Mouse (Mus musculus) embryonic stem cell, embryonic (primary cell): ENCODE results near the gene Ctcfl.

ENCODE experiments used
- CTCF ChIA-PET, 4 experiments: fragments of 300-600 bp in 2 of 4; fragments of 350-600 bp in 2 of 4; sonication (Branson Sonifier 250); formaldehyde crosslinking; loops; one replicate each; lab custom pipeline; 2022; ENCODE audit warnings: inconsistent platforms in 2 of 4; lab: Charles Lee
- POLR2A ChIA-PET, 4 experiments: fragments of 300-600 bp in 2 of 4; fragments of 350-600 bp in 2 of 4; sonication (Branson Sonifier 250); formaldehyde crosslinking; loops; one replicate each; lab custom pipeline; 2022; ENCODE audit warnings: antibody characterized with exemption in 4 of 4, inconsistent platforms in 1 of 4; lab: Charles Lee

Gene Ctcfl

GRCm38 (mm10) chr2:173108509-173109190 lies 10.7 kb downstream of the Ctcfl start:
- ChIA-PET POLR2A (interaction anchor here in 1 of 4 experiments (0.9 to 1.1 kb wide), 2 partner anchors 33 to 74 kb away, joined by 3 read pairs; no protein-coding TSS in a partner anchor), CTCF (interaction anchor here (0.6 to 8.0 kb wide), 27 partner anchors 9 to 453 kb away, joined by 3 to 87 read pairs (median 4); partner anchors contain the start of gene Zbp1 (in 1 of the 4))

DNA sequence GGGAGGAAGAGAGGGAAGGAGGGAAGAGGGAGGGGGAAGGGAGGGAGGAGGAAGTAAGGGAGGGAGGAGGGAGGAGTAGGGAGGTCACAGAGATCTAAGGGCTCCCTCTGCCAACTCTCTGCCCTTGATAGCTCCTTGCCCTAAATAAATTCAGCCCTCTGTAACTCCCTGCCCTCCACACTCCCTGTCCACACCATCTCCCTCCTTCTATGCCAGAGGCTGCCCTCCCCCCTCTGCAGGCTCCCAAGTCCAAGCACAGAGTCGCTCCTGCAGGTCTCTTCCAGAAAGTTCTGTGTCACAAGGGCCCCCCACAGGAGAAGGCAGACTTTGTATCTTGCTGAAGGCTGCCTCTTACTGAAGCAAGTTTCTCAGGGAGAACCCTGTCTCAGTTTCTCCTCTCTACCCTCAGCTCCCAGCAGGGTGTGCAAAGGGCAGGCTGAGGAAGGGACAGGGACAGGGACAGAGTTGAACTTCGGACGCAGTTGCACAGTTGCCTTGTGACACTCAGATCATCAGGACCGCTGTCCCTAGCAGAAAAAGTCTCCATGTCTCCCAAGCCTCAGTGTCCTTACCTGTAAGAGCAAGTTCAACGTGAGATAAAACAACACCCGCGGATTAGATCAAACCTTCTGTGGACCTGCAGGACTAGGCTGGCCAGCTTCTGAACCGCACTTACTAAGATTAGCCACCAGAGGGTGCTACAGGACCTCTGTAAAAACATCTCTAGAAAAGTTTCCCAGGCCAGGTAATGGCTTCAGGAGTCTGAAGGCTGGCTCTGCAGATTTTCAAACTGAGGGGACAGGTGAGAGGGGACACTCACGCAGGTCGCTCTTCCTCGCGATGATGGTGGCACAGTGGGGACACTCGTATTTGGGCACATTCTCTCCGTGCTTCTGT lies 12.2 kb downstream of the Ctcfl start:
- ChIA-PET CTCF (interaction anchor here (0.5 to 8.0 kb wide), 50 partner anchors 9 to 1294 kb away, joined by 3 to 87 read pairs (median 4); partner anchors contain the start of gene Spo11 (in 1 of the 4)), POLR2A (interaction anchor here in 3 of 4 experiments (0.5 to 0.9 kb wide), 4 partner anchors 14 to 1100 kb away, joined by 3 read pairs; no protein-coding TSS in a partner anchor)

- ChIA-PET POLR2A (interaction anchor here in 2 of 4 experiments (0.6 to 1.0 kb wide), 3 partner anchors 13 to 163 kb away, joined by 3 to 4 read pairs (median 3); no protein-coding TSS in a partner anchor), CTCF (interaction anchor here (0.6 to 8.0 kb wide), 24 partner anchors 9 to 459 kb away, joined by 3 to 87 read pairs (median 4); no protein-coding TSS in a partner anchor)
Measured at GRCm38 (mm10) chr2:173106409-173106808, 12.9 kb downstream of the Ctcfl start.

GRCm38 (mm10) chr2:173097337-173097736 lies 22.0 kb downstream of the Ctcfl start:
- CTCF ChIA-PET: interaction anchor here (0.6 to 1.8 kb wide), 43 partner anchors 9 to 592 kb away, joined by 3 to 14 read pairs (median 4); partner anchors contain the start of genes Rbm38 (in 2 of the 4) and Zbp1 (in 1 of the 4)

DNA sequence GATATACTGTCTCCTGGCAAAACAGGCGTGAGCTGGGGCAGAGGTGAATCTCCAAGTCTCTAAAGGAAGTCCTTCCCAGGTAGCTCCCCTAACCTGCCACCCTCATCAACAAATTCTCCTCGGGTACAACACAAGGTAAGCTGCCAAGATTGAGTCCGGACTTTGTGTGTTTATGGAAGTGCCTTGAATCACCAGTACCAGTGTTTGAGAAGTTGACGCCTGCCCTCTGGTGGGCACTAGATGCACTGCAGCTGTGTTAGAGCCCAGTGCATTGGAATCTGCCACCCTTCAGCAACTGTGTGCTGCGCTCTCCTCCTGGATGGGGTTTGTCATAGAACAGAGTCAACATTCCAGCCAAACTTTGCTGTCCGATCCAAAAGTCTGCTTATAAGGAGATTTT lies 29.9 kb downstream of the Ctcfl start:
- ChIA-PET CTCF (interaction anchor here (0.5 to 2.9 kb wide), 45 partner anchors 9 to 1671 kb away, joined by 3 to 22 read pairs (median 4); partner anchors contain the start of genes Edn3 (in 1 of the 4) and Rbm38 (in 1 of the 4)), POLR2A (interaction anchor here in 2 of 4 experiments (0.6 to 1.2 kb wide), 6 partner anchors 32 to 1247 kb away, joined by 3 to 4 read pairs (median 3); partner anchors contain the start of gene Rbm38 (in 1 of the 2))

More at GRCm38 (mm10) chr2:173097337-173097736, 22.0 kb downstream of the Ctcfl start:
- POLR2A ChIA-PET: interaction anchor here in 2 of 4 experiments (1.2 to 1.6 kb wide), 3 partner anchors 12 to 112 kb away, joined by 3 read pairs; no protein-coding TSS in a partner anchor

GRCm38 (mm10) chr2:173087405-173087804 lies 31.9 kb downstream of the Ctcfl start:
- POLR2A ChIA-PET: interaction anchor here in 1 of 4 experiments (0.9 kb wide), 1 partner anchor 66 kb away, joined by 4 read pairs; no protein-coding TSS in a partner anchor
- CTCF ChIA-PET: interaction anchor here (0.7 to 3.1 kb wide), 5 partner anchors 9 to 256 kb away, joined by 3 to 11 read pairs (median 6); no protein-coding TSS in a partner anchor

DNA sequence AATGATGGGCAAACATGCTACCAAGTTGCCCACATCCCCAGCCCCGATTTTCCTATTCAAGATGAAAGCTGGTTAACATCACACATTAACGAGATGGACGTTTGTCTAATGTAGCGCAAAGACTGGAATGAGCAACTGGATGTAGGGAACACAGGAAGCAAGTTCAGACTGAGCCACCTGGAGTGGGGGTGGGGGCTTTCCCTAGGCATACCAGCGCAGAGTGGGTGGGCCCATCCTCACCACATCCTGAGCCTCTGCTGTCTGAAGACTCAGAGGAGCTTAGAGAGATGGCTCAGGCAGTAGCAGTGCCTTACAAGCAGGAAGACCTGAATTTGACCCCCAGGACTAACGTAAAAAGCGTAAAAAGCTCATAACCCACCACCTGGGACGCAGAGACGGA lies 33.6 kb downstream of the Ctcfl start:
- ChIA-PET CTCF (interaction anchor here in 2 of 4 experiments (0.6 to 3.1 kb wide), 9 partner anchors 22 to 1136 kb away, joined by 3 to 11 read pairs (median 4); no protein-coding TSS in a partner anchor), POLR2A (interaction anchor here in 3 of 4 experiments (0.7 to 1.5 kb wide), 6 partner anchors 11 to 282 kb away, joined by 3 to 5 read pairs (median 3); no protein-coding TSS in a partner anchor)

DNA sequence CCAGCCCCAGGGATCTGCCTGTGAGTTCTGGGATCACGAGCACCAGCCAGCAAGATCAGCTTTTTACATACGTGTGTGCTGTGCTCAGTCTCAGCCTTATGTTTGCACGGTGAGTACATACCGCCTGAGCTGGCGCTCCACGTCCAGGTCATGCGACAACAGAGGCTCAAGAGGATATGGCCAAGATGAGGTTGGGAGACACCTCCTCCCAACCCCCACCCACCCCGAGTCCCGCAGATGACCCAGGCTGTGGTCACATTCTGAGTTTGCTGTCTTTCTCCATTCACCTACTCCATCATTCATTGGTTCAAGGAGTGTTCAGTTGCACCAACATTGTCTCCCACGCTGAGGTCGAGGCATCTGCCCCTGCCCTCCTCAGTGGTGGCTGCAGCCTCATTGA lies 34.5 kb downstream of the Ctcfl start:
- POLR2A ChIA-PET: interaction anchor here in 2 of 4 experiments (0.6 to 1.3 kb wide), 3 partner anchors 12 to 90 kb away, joined by 3 to 4 read pairs (median 3); no protein-coding TSS in a partner anchor
- CTCF ChIA-PET: interaction anchor here in 2 of 4 experiments (0.6 to 3.1 kb wide), 5 partner anchors 13 to 254 kb away, joined by 4 to 11 read pairs (median 4); no protein-coding TSS in a partner anchor

DNA sequence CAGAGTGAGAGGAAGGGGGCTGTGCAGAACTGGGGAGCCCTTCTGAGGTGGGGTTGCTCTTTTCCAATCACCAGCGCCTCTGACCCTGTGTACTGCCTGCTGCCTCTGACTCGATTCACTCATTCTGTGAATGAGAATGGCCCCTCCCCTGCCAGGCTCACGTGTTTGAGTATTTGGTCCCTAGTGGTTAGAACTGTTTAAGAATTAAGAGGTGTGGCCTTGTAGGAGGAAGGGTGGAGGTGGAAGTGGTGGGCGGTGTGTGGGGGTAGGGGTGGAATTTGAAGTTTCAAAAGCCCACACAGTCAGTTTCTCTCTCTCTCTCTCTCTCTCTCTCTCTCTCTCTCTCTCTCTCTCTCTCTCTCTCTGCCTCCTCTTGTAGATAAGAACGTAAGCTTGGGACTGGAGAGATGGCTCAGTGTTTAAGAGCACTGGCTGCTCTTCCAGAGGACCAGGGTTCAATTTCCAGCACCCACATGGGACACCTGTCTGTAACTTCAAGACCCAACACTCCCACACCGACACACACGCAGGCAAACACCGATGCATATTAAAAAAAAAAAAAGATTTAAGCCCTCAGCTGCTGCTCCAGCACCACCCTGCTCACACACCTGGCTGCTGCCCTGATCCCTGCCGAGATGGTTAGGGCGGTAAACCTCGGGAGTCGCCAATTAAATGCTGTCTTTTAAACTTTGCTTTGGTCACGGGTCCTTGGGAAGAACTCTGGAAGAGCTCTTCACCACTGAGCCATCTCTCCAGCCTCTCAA lies 35.4 kb downstream of the Ctcfl start:
- CTCF ChIA-PET: interaction anchor here in 3 of 4 experiments (0.6 to 1.6 kb wide), 6 partner anchors 14 to 252 kb away, joined by 3 to 6 read pairs (median 4); no protein-coding TSS in a partner anchor
- POLR2A ChIA-PET: interaction anchor here in 3 of 4 experiments (0.5 to 1.6 kb wide), 14 partner anchors 9 to 481 kb away, joined by 3 to 7 read pairs (median 4); no protein-coding TSS in a partner anchor

DNA sequence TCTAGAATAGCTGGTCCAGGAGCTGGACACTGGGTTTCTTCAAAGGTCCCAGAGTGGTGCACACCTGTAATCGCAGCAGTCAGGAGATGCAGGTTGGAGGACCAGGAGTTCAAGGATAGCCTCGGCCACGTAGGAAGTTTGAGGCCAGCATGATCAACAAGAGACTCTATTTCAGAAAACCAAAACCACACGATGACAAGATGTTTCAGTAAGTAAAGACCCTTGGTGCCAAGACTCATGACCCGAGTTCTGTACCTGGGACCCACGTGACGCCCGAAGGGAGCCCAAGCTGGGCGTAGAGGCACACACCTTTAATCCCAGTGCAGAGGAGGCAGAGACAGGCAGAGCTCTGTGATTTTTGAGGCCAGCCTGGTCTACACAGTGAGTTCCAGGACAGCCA lies 36.2 kb downstream of the Ctcfl start:
- CTCF ChIA-PET: interaction anchor here in 1 of 4 experiments (1.1 to 1.6 kb wide), 3 partner anchors 14 to 252 kb away, joined by 3 to 6 read pairs (median 4); no protein-coding TSS in a partner anchor
- POLR2A ChIA-PET: interaction anchor here in 3 of 4 experiments (0.5 to 1.6 kb wide), 8 partner anchors 9 to 482 kb away, joined by 3 to 6 read pairs (median 4); no protein-coding TSS in a partner anchor

DNA sequence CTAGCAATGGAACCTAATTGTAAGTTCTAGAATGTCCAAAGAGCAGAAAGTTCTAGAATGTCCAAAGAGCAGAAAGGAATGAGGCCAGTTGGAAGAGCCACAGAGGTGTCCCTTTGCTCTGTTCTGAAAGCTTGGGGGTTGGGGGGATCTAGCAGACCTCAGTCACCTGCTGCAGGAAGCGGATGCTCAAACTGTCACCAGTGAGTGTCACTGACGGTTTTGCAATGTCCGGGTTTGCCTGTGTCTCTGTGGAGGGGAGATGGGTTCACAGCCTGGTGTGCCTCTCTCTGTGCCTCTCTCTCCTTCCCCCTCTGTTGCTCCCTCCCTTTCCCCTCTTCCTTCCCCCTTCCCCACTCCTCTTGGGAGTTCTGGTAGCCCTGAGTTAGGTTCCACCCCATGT lies 36.6 kb downstream of the Ctcfl start:
- CTCF ChIA-PET: interaction anchor here in 1 of 4 experiments (1.1 to 1.3 kb wide), 2 partner anchors 38 to 251 kb away, joined by 3 to 6 read pairs; no protein-coding TSS in a partner anchor
- POLR2A ChIA-PET: interaction anchor here in 2 of 4 experiments (1.0 to 1.4 kb wide), 3 partner anchors 8 to 82 kb away, joined by 3 to 5 read pairs (median 3); no protein-coding TSS in a partner anchor

- ChIA-PET CTCF (interaction anchor here (0.7 to 2.1 kb wide), 11 partner anchors 9 to 250 kb away, joined by 3 to 7 read pairs (median 4); no protein-coding TSS in a partner anchor), POLR2A (interaction anchor here in 2 of 4 experiments (0.6 to 1.9 kb wide), 5 partner anchors 58 to 63 kb away, joined by 3 to 4 read pairs (median 3); partner anchors contain the start of gene Rbm38 (in 1 of the 2))
Measured at GRCm38 (mm10) chr2:173080785-173081241, 38.5 kb downstream of the Ctcfl start.

DNA sequence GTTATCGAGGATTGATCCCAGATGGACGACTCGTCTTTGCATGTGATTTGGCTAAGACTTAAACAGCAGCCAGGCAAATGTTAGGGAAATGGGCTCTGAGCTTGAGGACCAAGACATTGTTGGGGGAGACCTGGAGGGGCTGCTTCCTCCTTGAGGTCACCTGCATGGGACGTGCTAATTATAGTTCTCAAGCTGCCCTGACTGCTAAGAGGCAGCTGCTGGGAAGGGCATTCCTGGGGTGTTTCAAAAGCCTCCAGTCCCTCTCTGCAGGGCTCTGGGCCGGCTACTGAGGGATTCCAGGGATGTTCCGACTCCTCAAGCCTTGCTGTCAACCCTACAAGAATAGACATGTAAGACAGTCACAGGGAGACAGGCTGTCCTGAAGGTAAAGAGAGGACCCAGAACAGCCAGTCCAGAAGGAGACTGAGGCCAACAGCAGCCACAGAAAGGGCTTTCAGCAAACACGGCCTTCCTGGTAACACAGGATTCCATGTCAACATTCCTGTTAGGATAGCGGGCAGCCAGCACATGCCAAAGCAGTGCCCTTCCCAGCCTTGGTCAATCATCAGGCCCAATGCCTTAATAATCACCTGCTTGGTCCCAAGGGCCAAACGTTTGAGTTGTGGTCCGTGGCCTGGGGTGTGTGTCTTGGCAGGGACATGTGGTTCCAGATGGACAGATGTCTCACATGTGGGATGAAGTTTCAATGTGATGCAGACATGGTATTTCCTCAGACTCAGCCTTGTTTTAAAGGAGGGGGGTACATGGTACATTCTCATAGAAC lies 39.4 kb downstream of the Ctcfl start:
- ChIA-PET CTCF (interaction anchor here (0.6 to 2.1 kb wide), 9 partner anchors 10 to 249 kb away, joined by 3 to 6 read pairs (median 4); no protein-coding TSS in a partner anchor), POLR2A (interaction anchor here in 2 of 4 experiments (1.2 to 1.9 kb wide), 3 partner anchors 57 to 62 kb away, joined by 3 to 4 read pairs (median 3); no protein-coding TSS in a partner anchor)

GRCm38 (mm10) chr2:173076921-173077320 lies 42.4 kb downstream of the Ctcfl start:
- ChIA-PET CTCF (no interaction called here), POLR2A (interaction anchor here in 2 of 4 experiments (0.6 to 1.2 kb wide), 2 partner anchors 48 to 213 kb away, joined by 3 read pairs; no protein-coding TSS in a partner anchor)

GRCm38 (mm10) chr2:173073666-173074065 lies 45.7 kb downstream of the Ctcfl start:
- ChIA-PET POLR2A (interaction anchor here in 3 of 4 experiments (0.7 to 2.2 kb wide), 19 partner anchors 9 to 203 kb away, joined by 3 to 11 read pairs (median 4); partner anchors contain the start of gene Rbm38 (in 1 of the 3)), CTCF (interaction anchor here in 3 of 4 experiments (0.6 to 1.5 kb wide), 4 partner anchors 11 to 33 kb away, joined by 3 to 4 read pairs (median 3); no protein-coding TSS in a partner anchor)
